Mouse (Mus musculus) MN1 (cell line): Measurements from ENCODE around the gene Sh3bgrl3.

ENCODE experiments used
- DNase-seq: peaks from one replicate; pipeline ENCODE4 v3.0.0-alpha.2; 2016; ENCODE audit warnings: low spot score

Gene Sh3bgrl3

GRCm38 (mm10) chr4:134110653-134111052 lies 17.9 kb downstream of the Sh3bgrl3 start:
- no peak for DNase-seq

GRCm38 (mm10) chr4:134108196-134108595 lies 20.4 kb downstream of the Sh3bgrl3 start:
- DNase-seq, result no peak

GRCm38 (mm10) chr4:134107730-134108129 lies 20.9 kb downstream of the Sh3bgrl3 start:
- no peak for DNase-seq

GRCm38 (mm10) chr4:134106105-134106504 lies 22.5 kb downstream of the Sh3bgrl3 start:
- no peak for DNase-seq

GRCm38 (mm10) chr4:134102742-134103119 lies 25.9 kb downstream of the Sh3bgrl3 start:
- no peak for DNase-seq

- peak; percentile 93 for DNase-seq
These were observed 26.4 kb downstream of the Sh3bgrl3 start, which contains the start of gene Ubxn11 for GRCm38 (mm10) chr4:134101979-134102741. Gene Ubxn11 (plus strand): TSS chr4:134102570.

GRCm38 (mm10) chr4:134100245-134100644 lies 28.3 kb downstream of the Sh3bgrl3 start:
- DNase-seq, result no peak

GRCm38 (mm10) chr4:134098628-134099027 lies 30.0 kb downstream of the Sh3bgrl3 start:
- DNase-seq, result no peak

- no peak for DNase-seq
These were observed 31.5 kb downstream of the Sh3bgrl3 start for GRCm38 (mm10) chr4:134097015-134097608.

GRCm38 (mm10) chr4:134096120-134096519 lies 32.5 kb downstream of the Sh3bgrl3 start:
- no peak for DNase-seq

GRCm38 (mm10) chr4:134094923-134095547 lies 33.6 kb downstream of the Sh3bgrl3 start, which contains the start of gene Cd52:
Gene Cd52 (minus strand): TSS chr4:134095082.
- no peak for DNase-seq

- DNase-seq, result no peak
These were observed 34.5 kb downstream of the Sh3bgrl3 start for GRCm38 (mm10) chr4:134094004-134094564.

GRCm38 (mm10) chr4:134092382-134093288 lies 36.0 kb downstream of the Sh3bgrl3 start:
- DNase-seq, result peak; percentile 82

GRCm38 (mm10) chr4:134091225-134091529 lies 37.4 kb downstream of the Sh3bgrl3 start:
- DNase-seq, result no peak

- DNase-seq, result no peak
These were observed 37.9 kb downstream of the Sh3bgrl3 start for GRCm38 (mm10) chr4:134090521-134091224.

GRCm38 (mm10) chr4:134089029-134089428 lies 39.6 kb downstream of the Sh3bgrl3 start:
- no peak for DNase-seq

- DNase-seq, result peak; percentile 78
These were observed 41.2 kb downstream of the Sh3bgrl3 start for GRCm38 (mm10) chr4:134087412-134087811.

GRCm38 (mm10) chr4:134084999-134085398 lies 43.6 kb downstream of the Sh3bgrl3 start:
- DNase-seq, result no peak

- no peak for DNase-seq
These were observed 46.1 kb downstream of the Sh3bgrl3 start for GRCm38 (mm10) chr4:134082460-134082859.

GRCm38 (mm10) chr4:134081730-134082386 lies 46.7 kb downstream of the Sh3bgrl3 start:
- DNase-seq, result peak; percentile 75

- no peak for DNase-seq
These were observed 47.9 kb downstream of the Sh3bgrl3 start for GRCm38 (mm10) chr4:134080674-134081073.
